Mouse (Mus musculus) limb, embryonic 15.5 days (tissue): ENCODE data around the gene Add2. TPM values are rescaled to one million over a fixed set of nuclear protein-coding genes. Genes with fewer than 3 reads are reported as not detected.
"Not testable (repeated sequence)": the region's sequence is repeated elsewhere in the genome, so short reads cannot be mapped to it uniquely, and the experiment has no call there.

ENCODE experiments used
- ATAC-seq: fragments of 200-750 bp; cut with Nextera tagmentation; 2 replicates; pipeline ENCODE4 v1.8.0; 2017; ENCODE audit warnings: low read depth, moderate TSS enrichment; ENCODE audit not compliant: insufficient number of reproducible peaks, low FRiP score, low TSS enrichment
- H3K27ac ChIP-seq: fragments of 300-500 bp; sonication (generic); 2 replicates; pipeline ENCODE4 v1.5.1; 2015; ENCODE audit warnings: moderate library complexity, mild to moderate bottlenecking, inconsistent platforms
- H3K27me3 ChIP-seq: fragments of 300-500 bp; sonication (generic); 2 replicates; pipeline ENCODE4 v1.6.1; 2015; ENCODE audit warnings: inconsistent platforms
- H3K36me3 ChIP-seq: fragments of 300-500 bp; sonication (generic); 2 replicates; pipeline ENCODE4 v1.6.1; 2015; ENCODE audit warnings: inconsistent platforms
- H3K4me1 ChIP-seq: fragments of 300-500 bp; sonication (generic); 2 replicates; pipeline ENCODE4 v1.6.1; 2015; ENCODE audit warnings: inconsistent platforms
- H3K4me2 ChIP-seq: fragments of 300-500 bp; sonication (generic); 2 replicates; pipeline ENCODE4 v1.6.1; 2015; ENCODE audit warnings: mild to moderate bottlenecking, inconsistent platforms
- H3K4me3 ChIP-seq: fragments of 300-500 bp; sonication (generic); 2 replicates; pipeline ENCODE4 v1.5.1; 2015; ENCODE audit warnings: mild to moderate bottlenecking, inconsistent platforms
- H3K9ac ChIP-seq: fragments of 300-500 bp; sonication (generic); 2 replicates; pipeline ENCODE4 v1.6.1; 2015; ENCODE audit warnings: inconsistent platforms
- H3K9me3 ChIP-seq: fragments of 300-500 bp; sonication (generic); 2 replicates; pipeline ENCODE4 v1.6.1; 2016; ENCODE audit warnings: inconsistent platforms
- WGBS: fragments of 180-500 bp; shearing (Covaris S2); methylation state at CpG from one replicate; pipeline ENCODE4 v1.1.7; 2015; 5-methylcytosine and 5-hydroxymethylcytosine counted together
- polyA plus RNA-seq: library from polyadenylated mRNA; unstranded; fragments of >200 nt; fragmentation: Nextera tagmentation; extraction: Ambion mirVana; gene quantifications from 2 replicates; pipeline ENCODE4 v1.2.1, GENCODE M21; 2015

The Add2 gene
- polyA plus RNA-seq = 2.0 and 2.3 TPM in 2 replicates

DNA sequence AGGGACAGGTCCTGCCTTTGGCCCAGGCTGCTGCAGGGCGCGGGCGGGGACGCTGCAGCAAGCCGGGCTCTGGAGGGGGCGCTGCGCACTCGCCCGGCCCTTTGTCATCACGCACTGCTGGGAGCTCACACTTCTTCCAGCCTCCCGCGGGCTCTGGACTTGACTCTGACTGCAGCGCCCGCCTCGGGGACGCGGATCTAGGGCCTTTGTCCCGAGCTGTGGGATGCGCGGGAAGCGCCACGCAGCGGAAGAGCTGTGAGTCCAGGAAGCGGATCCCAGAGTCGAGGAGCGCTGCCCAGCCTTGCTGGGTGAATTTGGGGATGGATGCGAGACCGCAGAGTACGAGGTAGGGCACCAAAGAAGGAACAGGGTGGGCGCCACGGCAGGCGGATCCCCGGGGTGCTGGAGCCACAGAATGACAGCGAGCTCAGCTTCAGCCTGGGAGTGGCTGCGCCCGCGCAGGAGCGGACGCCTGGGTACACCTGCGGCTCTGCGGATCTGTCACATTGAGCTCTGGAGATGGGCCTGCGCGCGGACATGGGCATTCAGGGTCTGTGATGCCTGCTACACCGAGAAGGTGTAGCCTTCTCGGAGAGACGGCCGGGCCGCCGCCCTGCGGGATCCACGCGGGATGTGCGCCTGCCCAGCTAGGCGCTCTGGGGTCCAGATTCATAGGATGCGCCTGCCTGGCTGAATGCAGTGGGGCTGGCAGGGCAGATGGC is at the start of gene Add2:
Gene Add2 (plus strand): TSS at position 81 of the 722 bp plus-strand sequence.
- WGBS = 2% methylated on average over 56 of the region's 56 CpGs
- Histone ChIP-seq H3K4me3 (peak within 1 kb of the TSS; percentile 47), H3K4me1 (peaks cover 11% of the 10 kb centered on the region), H3K9ac (peak within 1 kb of the TSS; percentile 35; the same call in 1 of the 2 replicates), H3K36me3 (no peaks in the 10 kb centered on the region), H3K27me3 (peaks cover 40% of the 10 kb centered on the region), H3K27ac (no peak within 1 kb of the TSS), H3K4me2 (peak within 1 kb of the TSS; percentile 80), H3K9me3 (no peaks in the 10 kb centered on the region)
- no peak for ATAC-seq

GRCm38 (mm10) chr6:85978736-85979135 is 49.7 kb upstream of the Add2 start:
- H3K27ac ChIP-seq, H3K9ac ChIP-seq, H3K36me3 ChIP-seq, H3K27me3 ChIP-seq, H3K4me3 ChIP-seq, H3K4me1 ChIP-seq, ATAC-seq, H3K4me2 ChIP-seq, H3K9me3 ChIP-seq: not testable (repeated sequence)
- WGBS = 74% methylated on average over 4 of the region's 4 CpGs

DNA sequence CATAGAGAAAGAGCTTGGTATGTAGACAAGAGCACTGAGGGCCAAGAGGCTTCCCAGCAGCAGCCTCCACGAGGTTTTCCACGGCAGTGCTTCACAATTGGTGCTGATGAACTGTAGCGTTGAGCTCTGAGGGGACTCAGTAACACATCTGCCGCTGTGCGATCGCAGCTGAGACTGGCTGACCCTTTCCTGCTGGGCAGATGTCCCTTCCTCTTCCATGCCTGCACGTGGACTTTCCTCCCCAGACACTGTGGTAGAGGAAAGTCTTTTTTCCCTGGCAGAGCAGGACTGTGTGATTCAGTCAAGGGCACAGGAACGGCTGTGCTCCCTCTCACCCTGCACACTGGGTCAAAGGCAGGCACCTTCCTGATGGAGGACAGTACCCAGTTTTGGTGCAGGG is 44.1 kb upstream of the Add2 start:
- no peak for ATAC-seq
- Histone ChIP-seq H3K9ac (no peak overlapping the region), H3K27ac (no peak overlapping the region), H3K4me3 (no peak overlapping the region), H3K36me3 (no peaks in the 10 kb centered on the region), H3K9me3 (no peaks in the 10 kb centered on the region), H3K4me1 (no peaks in the 10 kb centered on the region), H3K4me2 (no peak overlapping the region), H3K27me3 (no peaks in the 10 kb centered on the region)
- WGBS = 75% methylated on average over 8 of the region's 8 CpGs

GRCm38 (mm10) chr6:85989570-85989969 is 38.9 kb upstream of the Add2 start:
- H3K27ac ChIP-seq, H3K9ac ChIP-seq, H3K27me3 ChIP-seq, H3K36me3 ChIP-seq, H3K4me1 ChIP-seq, H3K9me3 ChIP-seq, H3K4me2 ChIP-seq, ATAC-seq, H3K4me3 ChIP-seq: not testable (repeated sequence)
- 78% methylated on average over 5 of the region's 5 CpGs for WGBS

DNA sequence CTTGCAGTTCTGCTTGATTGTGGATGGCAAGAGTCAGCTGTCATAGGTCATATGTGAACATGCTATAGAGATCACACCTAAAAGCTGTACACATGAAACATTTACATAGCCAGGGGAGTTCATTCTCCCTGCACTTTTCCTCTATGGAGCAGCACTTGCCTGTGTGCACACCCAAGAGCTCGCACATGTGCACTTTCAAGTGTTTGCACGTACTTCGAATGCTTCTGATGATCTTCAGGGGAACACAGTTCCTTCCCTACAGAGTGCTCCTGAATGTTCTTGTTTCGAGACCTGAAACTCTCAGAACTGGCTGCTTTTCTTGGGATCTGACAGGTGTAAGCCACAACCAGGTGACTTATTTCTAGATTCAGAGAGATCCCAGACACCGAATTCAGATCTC is 37.7 kb upstream of the Add2 start:
- H3K27me3 ChIP-seq, ATAC-seq, H3K36me3 ChIP-seq, H3K4me2 ChIP-seq, H3K4me3 ChIP-seq, H3K9me3 ChIP-seq, H3K9ac ChIP-seq, H3K27ac ChIP-seq, H3K4me1 ChIP-seq: not testable (repeated sequence)
- 88% methylated on average over 5 of the region's 5 CpGs for WGBS

GRCm38 (mm10) chr6:86003405-86003925 is 25.0 kb upstream of the Add2 start:
- no peaks in the 10 kb centered on the region for H3K36me3 ChIP-seq
- H3K9ac ChIP-seq = no peak overlapping the region
- ATAC-seq = no peak
- H3K4me2 ChIP-seq = no peak overlapping the region
- H3K4me3 ChIP-seq = no peak overlapping the region
- 72% methylated on average over 18 of the region's 18 CpGs for WGBS
- H3K4me1 ChIP-seq = peaks cover 7% of the 10 kb centered on the region
- H3K9me3 ChIP-seq = no peaks in the 10 kb centered on the region
- H3K27ac ChIP-seq = no peak overlapping the region
- no peaks in the 10 kb centered on the region for H3K27me3 ChIP-seq

DNA sequence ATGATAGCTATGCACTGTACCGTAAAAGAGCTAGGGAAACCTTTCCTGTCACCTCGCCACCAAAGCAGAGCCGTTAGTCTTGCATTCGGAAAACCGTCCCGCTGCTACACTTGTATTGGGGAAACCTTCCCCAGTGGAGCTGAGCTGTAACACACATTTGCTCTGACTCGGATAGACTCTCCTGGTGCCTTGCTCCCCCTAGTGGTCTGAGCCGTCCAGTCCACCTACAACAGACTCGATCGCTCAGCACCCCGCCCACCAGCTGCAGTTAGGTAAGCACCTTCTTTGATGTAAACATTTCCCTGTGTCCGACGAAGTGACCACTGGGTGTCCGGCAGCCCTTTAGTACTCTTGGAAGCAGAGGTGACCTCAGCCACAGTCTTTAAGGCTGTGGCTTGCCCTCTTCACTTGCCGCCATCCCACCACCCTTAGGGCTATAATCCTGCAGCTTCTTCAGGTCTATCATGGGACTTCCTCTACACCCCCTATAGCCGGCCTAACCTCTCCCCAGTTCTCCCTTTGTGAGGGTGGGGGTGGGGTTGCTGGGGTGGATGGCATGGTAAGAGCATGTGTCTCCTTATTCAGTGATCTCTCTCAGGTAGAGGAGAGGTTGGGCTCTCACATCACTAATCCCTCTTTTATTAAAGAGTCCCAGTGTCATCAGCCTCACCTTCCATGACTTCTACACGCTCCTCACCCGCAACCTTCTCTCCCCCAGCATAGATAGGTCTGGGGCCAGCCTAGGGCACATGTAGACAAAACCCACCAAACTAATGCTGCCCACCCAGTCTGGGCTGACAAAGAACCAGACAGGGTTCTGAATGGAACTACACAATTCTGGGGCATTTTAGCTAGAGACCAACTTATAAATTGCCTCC is 24.0 kb upstream of the Add2 start:
- 12% methylated on average over 18 of the region's 18 CpGs for WGBS
- no peak overlapping the region for H3K27ac ChIP-seq
- no peak overlapping the region for H3K9ac ChIP-seq
- no peaks in the 10 kb centered on the region for H3K27me3 ChIP-seq
- H3K4me2 ChIP-seq = peak overlapping the region; percentile 37
- ATAC-seq = peak; percentile 65
- peaks cover 7% of the 10 kb centered on the region for H3K4me1 ChIP-seq
- no peaks in the 10 kb centered on the region for H3K36me3 ChIP-seq
- H3K9me3 ChIP-seq = no peaks in the 10 kb centered on the region
- H3K4me3 ChIP-seq = peak overlapping the region; percentile 18; the same call in 1 of the 2 replicates

DNA sequence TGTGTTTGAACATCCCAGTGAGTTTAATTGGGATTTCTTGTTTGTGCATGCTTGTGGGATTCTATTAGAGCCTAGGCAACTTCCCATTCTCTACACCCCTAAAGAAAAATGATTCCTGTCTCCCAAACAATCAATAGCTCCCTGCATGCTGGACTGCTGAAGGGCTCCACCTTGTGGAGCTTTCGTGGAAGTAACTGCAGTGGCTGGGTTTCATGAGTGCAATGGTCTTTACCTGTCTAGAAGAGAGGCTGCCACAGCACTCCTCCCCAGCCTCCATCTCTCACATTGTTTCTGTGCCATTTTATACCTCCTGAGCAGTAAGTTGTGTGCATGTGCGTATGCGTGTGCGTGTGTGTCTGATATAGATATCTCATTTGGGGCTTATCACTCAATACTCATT is 18.5 kb upstream of the Add2 start:
- Histone ChIP-seq H3K27me3 (no peaks in the 10 kb centered on the region), H3K36me3 (no peaks in the 10 kb centered on the region), H3K27ac (no peak overlapping the region), H3K9me3 (no peaks in the 10 kb centered on the region), H3K4me3 (no peak overlapping the region), H3K4me2 (no peak overlapping the region), H3K4me1 (no peaks in the 10 kb centered on the region), H3K9ac (no peak overlapping the region)
- 36% methylated on average over 4 of the region's 4 CpGs for WGBS
- ATAC-seq = no peak

GRCm38 (mm10) chr6:86014812-86015211 is 13.7 kb upstream of the Add2 start:
- H3K4me1 ChIP-seq, H3K36me3 ChIP-seq, H3K27me3 ChIP-seq, H3K9me3 ChIP-seq, H3K4me2 ChIP-seq, ATAC-seq, H3K27ac ChIP-seq, H3K4me3 ChIP-seq, H3K9ac ChIP-seq: not testable (repeated sequence)
- 61% methylated on average over 5 of the region's 5 CpGs for WGBS

- 81% methylated on average over 9 of the region's 9 CpGs for WGBS
- Histone ChIP-seq H3K36me3 (no peaks in the 10 kb centered on the region), H3K9me3 (no peaks in the 10 kb centered on the region), H3K9ac (no peak within 1 kb of the TSS), H3K27me3 (no peaks in the 10 kb centered on the region), H3K4me3 (no peak within 1 kb of the TSS), H3K4me1 (no peaks in the 10 kb centered on the region), H3K27ac (no peak within 1 kb of the TSS), H3K4me2 (no peak within 1 kb of the TSS)
- ATAC-seq = no peak
Observed at GRCm38 (mm10) chr6:86015871-86016270, 12.6 kb upstream of the Add2 start, which contains the start of gene Figla. Gene Figla, plus strand, starts transcription at chr6:86016171.

GRCm38 (mm10) chr6:86016793-86017350 is 11.6 kb upstream of the Add2 start:
- no peak overlapping the region for H3K4me3 ChIP-seq
- 79% methylated on average over 23 of the region's 23 CpGs for WGBS
- no peak overlapping the region for H3K27ac ChIP-seq
- no peaks in the 10 kb centered on the region for H3K9me3 ChIP-seq
- H3K4me2 ChIP-seq = no peak overlapping the region
- no peaks in the 10 kb centered on the region for H3K27me3 ChIP-seq
- no peaks in the 10 kb centered on the region for H3K4me1 ChIP-seq
- H3K9ac ChIP-seq = no peak overlapping the region
- 0 out of 2 replicates have a peak, but pooled peaks have one; percentile 30 for ATAC-seq
- H3K36me3 ChIP-seq = no peaks in the 10 kb centered on the region
